Mouse (Mus musculus) brain, adult 2 months (tissue): ENCODE results near the gene Mcur1.
A peak's percentile ranks its signal among the peaks of the same experiment; 100 is the strongest.

Source experiments
- DNase-seq: peaks from one replicate; pipeline ENCODE4 v3.0.0; 2011; ENCODE audit warnings: low read depth, low spot score

Mcur1 gene

GRCm38 (mm10) chr13:43565346-43565745 lies 5.4 kb upstream of the Mcur1 start:
- peak; percentile 96 for DNase-seq

- DNase-seq, result no peak
These were observed 4.7 kb upstream of the Mcur1 start for GRCm38 (mm10) chr13:43564733-43565132.

DNA sequence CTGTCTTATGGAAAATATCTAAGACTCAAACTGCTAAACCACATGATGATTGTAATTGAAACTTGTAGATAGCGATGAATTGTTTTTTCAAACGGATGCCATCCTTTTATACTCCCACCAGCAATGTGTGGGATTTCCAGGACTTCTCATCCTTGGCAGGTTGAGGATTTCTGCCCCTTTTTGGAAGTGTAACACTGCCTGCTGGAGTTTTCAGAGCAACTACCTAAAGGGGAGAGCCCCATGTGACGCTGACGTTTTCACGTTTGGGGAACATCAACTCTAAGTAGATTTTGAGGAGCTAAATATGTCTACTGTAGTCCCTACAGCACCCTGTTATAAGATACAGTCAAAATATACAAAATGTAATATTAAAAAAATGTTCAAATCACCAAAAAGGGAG lies 2.7 kb upstream of the Mcur1 start:
- no peak for DNase-seq

DNA sequence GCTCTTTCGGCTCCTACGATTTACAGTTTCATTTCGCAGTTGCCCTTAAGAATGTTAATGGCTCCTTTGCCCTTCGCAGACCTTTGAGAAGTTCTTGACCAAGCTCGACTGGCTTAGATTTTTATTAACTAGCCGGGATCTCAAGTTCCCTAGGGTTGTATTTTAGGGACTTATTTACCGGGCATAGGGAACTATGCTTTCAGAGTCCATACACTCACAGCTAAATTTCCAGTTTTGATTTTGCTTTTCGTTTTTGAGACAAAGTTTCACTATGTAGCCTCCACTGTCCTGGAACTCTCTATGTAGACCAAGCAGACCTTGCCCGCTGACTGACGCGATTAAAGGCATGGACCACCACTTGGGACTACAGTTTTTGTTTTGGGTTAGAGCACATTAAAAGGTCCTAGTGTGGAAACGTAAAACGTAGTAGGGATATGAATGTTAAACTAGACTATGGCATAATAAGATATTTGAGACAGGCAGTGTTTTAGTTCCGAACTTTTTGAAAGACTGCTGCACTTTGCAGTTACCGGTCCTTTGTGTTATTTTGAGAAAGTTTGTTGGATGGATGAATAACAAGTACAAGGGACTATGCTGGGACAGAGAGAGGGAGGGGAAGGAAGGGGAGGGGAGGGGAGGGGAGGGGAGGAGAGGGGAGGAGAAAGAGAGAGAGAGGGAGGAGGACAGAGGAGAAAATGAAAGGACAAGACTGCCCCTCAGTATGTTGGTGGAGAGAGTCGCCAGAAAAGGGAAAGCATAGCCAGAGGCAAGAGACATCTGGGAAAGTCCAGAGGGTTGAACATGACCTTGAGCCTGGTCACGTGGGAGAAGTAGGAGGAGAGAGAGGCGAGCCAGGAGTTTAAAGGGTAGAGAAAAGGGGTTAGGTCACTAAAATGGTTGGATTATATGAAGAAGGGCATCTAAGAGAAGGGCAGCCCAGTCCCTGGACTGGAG lies 744 bp upstream of the Mcur1 start:
- no peak for DNase-seq

GRCm38 (mm10) chr13:43558959-43559358 lies 1.0 kb downstream of the Mcur1 start:
- DNase-seq, result no peak

DNA sequence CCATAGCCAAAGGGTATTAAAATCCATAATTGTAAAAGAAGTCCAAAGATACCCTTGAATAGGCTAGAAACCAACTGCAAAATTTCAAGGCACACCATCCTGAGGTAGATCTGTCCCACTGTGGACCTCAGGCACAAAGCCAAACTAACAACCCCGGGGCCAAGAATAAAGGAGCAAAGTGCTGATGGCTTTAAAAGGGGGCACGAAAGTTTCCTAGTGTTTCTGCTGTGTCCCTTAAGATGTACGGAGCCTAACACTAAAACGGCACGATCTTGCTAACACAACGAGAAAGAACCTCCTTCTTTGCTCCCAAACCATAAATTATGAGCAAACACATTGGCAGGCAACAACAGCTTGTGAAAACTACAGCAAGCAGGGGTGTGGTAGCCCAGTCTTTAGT lies 1.6 kb downstream of the Mcur1 start:
- DNase-seq, result no peak

- no peak for DNase-seq
These were observed 3.0 kb downstream of the Mcur1 start for GRCm38 (mm10) chr13:43556913-43557542.

- no peak for DNase-seq
These were observed 4.7 kb downstream of the Mcur1 start for GRCm38 (mm10) chr13:43555321-43555720.

DNA sequence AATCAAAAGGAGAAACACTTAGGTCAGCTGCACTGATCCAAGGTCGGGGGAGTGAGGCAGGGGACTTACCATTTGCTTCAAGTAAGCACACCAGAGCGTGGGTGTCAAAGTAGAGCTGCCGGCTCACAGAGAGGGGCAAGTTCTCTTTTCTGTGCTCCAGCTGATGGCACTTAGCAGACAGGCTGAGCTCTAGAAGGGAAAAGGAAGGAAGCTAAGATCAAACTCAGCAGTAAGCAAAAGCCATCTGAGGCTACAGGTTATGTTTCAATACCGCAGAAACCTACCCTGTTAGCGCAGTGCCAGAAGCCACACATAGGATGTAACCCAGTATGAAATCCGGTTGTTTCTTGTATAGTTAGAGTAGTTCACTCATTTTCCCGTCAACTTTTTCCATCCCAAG lies 5.2 kb downstream of the Mcur1 start:
- DNase-seq, result no peak

GRCm38 (mm10) chr13:43550676-43551075 lies 9.3 kb downstream of the Mcur1 start:
- no peak for DNase-seq

DNA sequence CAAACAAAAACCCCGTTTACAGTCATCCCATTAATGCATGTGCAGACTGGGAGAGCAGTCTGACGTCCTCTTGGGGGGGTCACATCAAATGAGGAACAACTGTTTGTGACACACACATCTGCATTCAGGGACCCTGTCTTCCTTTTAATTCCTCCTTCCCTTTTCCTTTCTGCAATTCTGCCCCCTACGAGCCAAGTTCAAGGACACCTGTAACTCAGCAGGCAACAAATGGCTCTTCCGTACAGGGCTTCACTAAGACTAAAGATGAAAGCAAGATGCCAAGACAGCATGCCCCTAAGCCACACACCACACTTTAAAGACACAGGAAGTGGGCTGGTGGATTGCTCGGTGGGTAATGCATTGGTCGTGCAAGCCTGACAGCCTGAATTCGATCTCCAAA lies 10.1 kb downstream of the Mcur1 start:
- no peak for DNase-seq

DNA sequence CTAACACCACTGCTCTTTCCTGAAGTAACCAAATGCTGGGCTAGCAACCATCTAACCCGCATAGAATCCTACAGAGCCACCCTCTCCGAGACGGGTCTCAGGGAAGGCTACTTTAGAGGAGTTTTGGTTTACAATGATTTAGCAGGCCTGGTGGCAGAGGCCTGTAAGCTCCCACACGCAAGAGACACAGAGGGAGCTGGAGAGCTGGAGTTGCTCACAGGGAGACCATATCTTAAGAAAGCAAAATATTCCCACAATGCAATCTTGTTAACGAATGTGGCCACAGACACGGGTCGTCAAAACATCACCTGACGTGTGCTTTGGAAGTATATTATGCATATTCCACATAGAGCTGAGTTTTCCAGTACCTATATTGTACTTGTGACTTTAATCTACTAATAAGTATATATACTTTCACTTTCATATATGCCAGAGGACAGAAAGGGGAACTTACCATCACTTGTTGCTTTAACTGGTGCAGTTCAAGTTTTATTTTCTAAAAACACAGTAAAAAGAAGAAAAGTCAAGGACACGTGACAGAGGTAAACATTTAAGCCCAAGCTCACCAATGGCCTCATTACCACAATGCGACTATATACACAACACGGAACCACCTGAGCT lies 10.8 kb downstream of the Mcur1 start:
- no peak for DNase-seq

DNA sequence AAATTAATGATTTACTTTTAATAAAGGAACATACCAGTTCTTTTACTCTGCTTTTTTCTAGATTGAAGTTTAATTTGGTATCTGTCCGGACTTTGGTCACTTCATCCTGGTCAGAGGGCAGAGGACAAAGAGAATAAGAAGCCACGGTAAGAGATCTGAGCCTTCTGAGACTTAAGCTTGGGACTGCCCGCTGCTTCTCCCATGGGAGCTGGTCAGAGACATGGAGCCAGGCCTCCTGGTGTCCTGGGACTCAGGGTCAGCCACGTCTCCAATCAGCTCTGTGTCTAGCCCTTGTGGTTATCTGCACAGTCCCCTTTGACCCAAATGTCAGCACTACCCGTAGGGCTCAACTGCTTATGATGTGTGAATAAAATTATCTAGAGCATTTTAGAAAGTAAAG lies 11.4 kb downstream of the Mcur1 start:
- DNase-seq, result no peak

DNA sequence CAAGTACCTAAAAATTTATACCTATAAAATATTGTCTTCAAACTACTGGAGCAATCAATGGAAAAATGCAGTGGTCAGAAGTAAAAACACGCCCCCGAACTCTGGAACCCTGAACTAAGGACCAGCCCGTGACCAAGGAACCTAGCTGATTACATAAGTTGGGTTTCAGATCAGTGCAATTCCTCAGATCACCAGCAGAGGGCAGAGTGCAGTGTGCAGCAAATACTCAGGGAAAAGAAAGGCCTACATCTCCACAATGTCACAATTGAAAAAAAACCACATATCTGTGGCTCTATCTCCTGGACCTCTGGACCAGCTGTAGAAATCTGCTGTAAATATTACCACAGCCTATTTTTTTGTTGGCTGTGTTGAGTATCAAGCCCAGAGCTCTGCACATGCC lies 13.1 kb downstream of the Mcur1 start:
- DNase-seq, result peak; percentile 95

DNA sequence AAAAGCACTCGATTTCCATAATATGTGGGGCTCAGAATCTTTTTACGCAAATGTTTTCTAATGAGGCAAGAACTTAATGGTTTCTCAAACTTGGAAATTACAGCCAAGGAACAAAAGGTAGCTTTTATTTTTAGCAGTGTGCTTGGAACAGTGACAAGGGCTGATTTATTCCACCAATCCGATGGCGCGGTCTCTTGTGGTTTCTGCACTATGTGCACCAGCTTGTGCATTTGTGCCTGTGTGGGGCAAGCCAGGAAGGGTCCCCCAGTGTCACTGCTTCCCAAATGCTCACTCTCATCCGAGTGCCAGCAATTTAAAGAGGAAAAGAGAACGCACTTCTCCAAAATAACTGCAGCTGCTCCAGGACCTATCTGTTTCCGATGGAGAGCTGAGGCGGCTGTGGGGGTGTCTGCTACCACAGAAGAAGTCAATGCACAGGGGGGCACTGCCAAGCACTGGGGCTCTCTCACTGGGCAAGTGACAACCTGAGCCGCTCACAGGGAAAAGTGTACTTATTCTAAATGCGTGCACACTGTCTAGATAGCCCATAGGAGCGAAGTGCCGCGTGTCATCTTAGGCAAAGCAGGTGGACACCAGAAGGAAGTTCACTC lies 19.7 kb downstream of the Mcur1 start:
- DNase-seq, result peak; percentile 64

GRCm38 (mm10) chr13:43539409-43539808 lies 20.6 kb downstream of the Mcur1 start:
- no peak for DNase-seq

GRCm38 (mm10) chr13:43537854-43538253 lies 22.1 kb downstream of the Mcur1 start:
- no peak for DNase-seq

DNA sequence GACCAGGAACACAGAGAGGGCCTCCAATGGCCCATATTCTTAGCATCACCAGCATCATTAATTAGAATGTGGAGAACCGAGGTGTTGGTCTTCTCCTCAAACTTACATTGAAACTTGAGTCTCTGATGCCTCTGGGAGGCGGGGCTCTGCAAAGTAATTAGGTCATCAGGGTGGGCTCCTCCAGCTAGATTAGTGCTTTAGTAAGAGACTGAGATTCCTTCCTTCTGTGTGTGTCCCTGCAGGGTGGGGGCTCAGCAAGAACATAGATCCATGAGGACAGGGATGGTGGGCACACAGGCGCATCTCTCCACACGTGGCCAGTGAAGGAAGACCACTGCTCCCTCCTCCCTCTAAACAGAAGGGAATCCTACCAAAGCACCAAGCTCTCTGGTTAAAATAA lies 26.0 kb downstream of the Mcur1 start:
- no peak for DNase-seq

DNA sequence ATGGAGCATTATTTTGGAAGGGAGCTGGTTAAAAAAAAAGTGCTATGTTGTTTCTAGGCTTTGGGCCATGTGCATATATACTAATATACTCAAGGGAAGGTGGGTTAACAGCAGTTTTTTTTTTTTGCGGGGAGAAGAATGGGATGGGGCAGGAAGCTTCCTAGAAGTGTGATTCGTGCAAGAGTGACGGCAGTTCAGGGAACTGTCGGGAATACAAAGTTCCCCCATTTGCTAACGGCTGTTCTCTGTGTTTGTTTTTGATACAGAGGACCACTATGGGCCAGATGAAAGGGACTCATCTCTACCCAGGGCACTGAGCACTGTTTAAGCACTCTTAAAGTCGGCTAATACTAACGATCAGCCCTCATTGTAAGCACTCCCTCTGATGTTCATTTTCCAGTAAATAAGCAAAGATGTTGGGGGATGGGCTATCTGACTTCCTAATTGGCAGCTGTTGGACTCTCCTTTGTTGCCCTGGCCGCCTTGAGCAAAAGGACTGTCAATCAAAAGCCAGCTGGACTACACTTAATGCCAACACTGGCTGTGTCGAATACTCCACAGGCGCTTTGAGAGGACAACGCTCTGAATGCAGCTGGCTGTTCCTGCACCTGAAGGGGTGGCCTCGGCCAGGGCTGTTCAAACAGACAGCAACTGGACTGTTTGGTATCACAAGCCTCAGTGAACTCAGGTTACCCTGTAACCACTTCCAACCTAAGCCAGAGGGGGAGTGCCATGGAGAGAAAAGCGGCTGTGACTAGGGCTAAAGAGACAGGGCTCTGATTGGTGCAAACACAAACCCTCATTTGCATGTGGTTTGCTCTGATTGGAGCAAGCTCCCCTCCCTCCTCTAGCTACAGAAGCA lies 28.9 kb downstream of the Mcur1 start:
- DNase-seq, result peak; percentile 89

DNA sequence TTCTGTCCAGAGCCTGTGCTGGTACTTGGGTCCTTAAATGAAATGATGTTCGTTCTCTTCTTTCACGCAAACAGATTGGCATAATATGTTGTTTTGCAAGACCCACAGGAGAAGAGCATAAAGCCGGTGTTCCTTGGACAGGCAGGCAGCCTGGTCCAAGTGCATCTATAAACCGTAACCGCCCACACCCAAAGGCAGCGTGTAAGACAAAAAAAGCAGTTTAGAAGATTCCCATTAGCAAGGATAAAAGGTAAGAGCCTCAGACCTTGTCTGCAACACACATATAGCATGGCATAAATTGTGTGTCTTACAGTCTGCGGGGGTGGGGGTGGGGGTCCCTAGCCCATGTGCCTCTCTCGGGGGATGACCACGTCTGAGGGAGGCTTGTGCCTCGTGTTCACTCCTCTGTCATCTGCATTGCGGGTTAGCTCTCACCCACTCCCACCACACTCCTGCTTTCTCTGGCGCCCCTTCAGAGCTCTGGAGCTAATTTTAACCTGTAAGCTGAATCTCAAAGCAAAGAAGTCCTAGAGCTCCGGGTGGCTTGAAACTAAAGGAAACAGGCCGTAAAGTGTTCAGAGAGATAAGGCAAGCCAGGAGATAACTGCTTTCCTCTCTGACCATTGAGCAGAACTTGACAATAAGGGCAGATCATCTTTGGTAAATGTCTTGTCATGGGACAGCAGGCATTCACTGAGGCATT lies 29.7 kb downstream of the Mcur1 start:
- peak; percentile 84 for DNase-seq

DNA sequence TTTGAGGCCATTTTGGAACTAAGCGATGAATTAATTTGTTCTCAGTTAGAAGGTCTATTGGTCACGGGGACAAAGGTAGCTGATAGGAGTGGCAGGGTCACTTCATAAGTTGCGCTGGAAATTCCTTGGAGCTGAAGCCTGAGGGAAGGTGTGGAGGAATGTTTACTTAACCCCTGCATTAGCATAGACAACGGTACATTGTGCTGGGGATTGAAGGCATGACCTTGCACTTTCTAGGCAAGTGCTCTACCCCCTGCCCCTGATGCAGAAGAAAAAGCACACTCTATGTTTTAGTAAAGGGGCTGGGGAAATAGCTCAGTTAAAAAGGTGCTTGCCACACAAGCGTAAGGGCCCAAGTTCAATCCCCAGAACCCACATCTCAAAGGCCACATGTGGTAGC lies 33.7 kb downstream of the Mcur1 start:
- DNase-seq, result no peak
